Mouse (Mus musculus) neural tube, embryonic 15.5 days (tissue): ENCODE measurements around the gene Naa35. TPM values are rescaled to one million over a fixed set of nuclear protein-coding genes. Genes with fewer than 3 reads are reported as not detected.

Experiments
- ATAC-seq: fragments of 200-750 bp; cut with Nextera tagmentation; 2 replicates; pipeline ENCODE4 v1.8.0; 2017; ENCODE audit warnings: mild to moderate bottlenecking, moderate TSS enrichment, moderate library complexity; ENCODE audit not compliant: low FRiP score
- H3K27ac ChIP-seq: fragments of 300-500 bp; sonication (generic); replicated peaks from 2 replicates; pipeline ENCODE4 v1.5.1; 2015; ENCODE audit warnings: mild to moderate bottlenecking, inconsistent platforms
- H3K27me3 ChIP-seq: fragments of 300-500 bp; sonication (generic); replicated peaks from 2 replicates; pipeline ENCODE4 v1.6.1; 2015; ENCODE audit warnings: inconsistent platforms
- H3K36me3 ChIP-seq: fragments of 300-500 bp; sonication (generic); 2 replicates; pipeline ENCODE4 v1.6.1; 2015; ENCODE audit warnings: inconsistent platforms
- H3K4me1 ChIP-seq: fragments of 300-500 bp; sonication (generic); 2 replicates; pipeline ENCODE4 v1.6.1; 2015; ENCODE audit warnings: inconsistent platforms
- H3K4me2 ChIP-seq: fragments of 300-500 bp; sonication (generic); 2 replicates; pipeline ENCODE4 v1.6.1; 2015; ENCODE audit warnings: inconsistent platforms, mild to moderate bottlenecking, moderate library complexity
- H3K4me3 ChIP-seq: fragments of 300-500 bp; sonication (generic); replicated peaks from 2 replicates; pipeline ENCODE4 v1.5.1; 2015; ENCODE audit warnings: mild to moderate bottlenecking, inconsistent platforms
- H3K9ac ChIP-seq: fragments of 300-500 bp; sonication (generic); replicated peaks from 2 replicates; pipeline ENCODE4 v1.6.1; 2015; ENCODE audit warnings: mild to moderate bottlenecking, inconsistent platforms
- H3K9me3 ChIP-seq: fragments of 300-500 bp; sonication (generic); replicated peaks from 2 replicates; pipeline ENCODE4 v1.6.1; 2016; ENCODE audit warnings: inconsistent platforms
- WGBS: fragments of 180-500 bp; shearing (Covaris S2); methylation state at CpG from one replicate; pipeline ENCODE4 v1.1.7; 2015; ENCODE audit warnings: mixed read lengths; 5-methylcytosine and 5-hydroxymethylcytosine counted together
- polyA plus RNA-seq: library from polyadenylated mRNA; unstranded; fragments of >200 nt; fragmentation: Nextera tagmentation; extraction: Ambion mirVana; gene quantifications from 2 replicates; pipeline ENCODE4 v1.2.1, GENCODE M21; 2015

Gene Naa35
- polyA plus RNA-seq, 1 experiment from 2014 or later: 131 TPM

DNA sequence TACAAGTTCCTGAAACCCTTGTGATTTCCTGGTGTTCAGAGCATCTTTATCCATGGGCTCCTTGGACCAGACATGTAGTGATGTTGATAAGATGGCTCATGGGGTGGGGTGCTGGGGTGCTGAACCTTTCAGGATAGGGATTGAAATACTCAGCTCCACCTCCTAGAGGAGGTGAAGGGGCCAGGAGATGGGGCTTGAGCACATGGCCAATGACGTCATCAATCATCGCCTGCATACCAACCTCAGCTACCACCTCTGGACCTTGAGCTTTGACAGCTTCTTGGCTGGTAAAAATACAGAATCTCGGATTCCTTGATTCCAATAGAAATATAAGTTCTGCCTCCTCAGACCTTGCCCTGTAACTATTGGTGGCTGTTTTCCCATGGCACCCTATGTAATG lies 60.4 kb downstream of the Naa35 start:
- H3K9me3 ChIP-seq: no peaks in the 10 kb centered on the region
- H3K4me3 ChIP-seq: no peak overlapping the region
- peaks cover 14% of the 10 kb centered on the region for H3K36me3 ChIP-seq
- H3K4me2 ChIP-seq: no peak overlapping the region
- no peaks in the 10 kb centered on the region for H3K4me1 ChIP-seq
- no peak overlapping the region for H3K27ac ChIP-seq
- ATAC-seq: no peak
- no peaks in the 10 kb centered on the region for H3K27me3 ChIP-seq
- no peak overlapping the region for H3K9ac ChIP-seq
- 93% methylated on average over 3 of the region's 3 CpGs for WGBS

- no peaks in the 10 kb centered on the region for H3K9me3 ChIP-seq
- no peak for ATAC-seq
- no peak overlapping the region for H3K4me3 ChIP-seq
- 69% methylated on average over 11 of the region's 11 CpGs for WGBS
- H3K27ac ChIP-seq: no peak overlapping the region
- H3K4me1 ChIP-seq: no peaks in the 10 kb centered on the region
- H3K4me2 ChIP-seq: no peak overlapping the region
- peaks cover 7% of the 10 kb centered on the region for H3K36me3 ChIP-seq
- no peak overlapping the region for H3K9ac ChIP-seq
- H3K27me3 ChIP-seq: no peaks in the 10 kb centered on the region
These were observed 61.7 kb downstream of the Naa35 start for GRCm38 (mm10) chr13:59646674-59647244.

- Histone ChIP-seq H3K27ac (no peak overlapping the region), H3K9ac (no peak overlapping the region), H3K4me2 (no peak overlapping the region), H3K36me3 (peaks cover 7% of the 10 kb centered on the region), H3K4me3 (no peak overlapping the region), H3K9me3 (no peaks in the 10 kb centered on the region), H3K27me3 (no peaks in the 10 kb centered on the region), H3K4me1 (peaks cover 2% of the 10 kb centered on the region; the same call in 1 of the 2 replicates)
- 92% methylated on average over 6 of the region's 6 CpGs for WGBS
- no peak for ATAC-seq
These were observed 62.4 kb downstream of the Naa35 start for GRCm38 (mm10) chr13:59647484-59647883.

DNA sequence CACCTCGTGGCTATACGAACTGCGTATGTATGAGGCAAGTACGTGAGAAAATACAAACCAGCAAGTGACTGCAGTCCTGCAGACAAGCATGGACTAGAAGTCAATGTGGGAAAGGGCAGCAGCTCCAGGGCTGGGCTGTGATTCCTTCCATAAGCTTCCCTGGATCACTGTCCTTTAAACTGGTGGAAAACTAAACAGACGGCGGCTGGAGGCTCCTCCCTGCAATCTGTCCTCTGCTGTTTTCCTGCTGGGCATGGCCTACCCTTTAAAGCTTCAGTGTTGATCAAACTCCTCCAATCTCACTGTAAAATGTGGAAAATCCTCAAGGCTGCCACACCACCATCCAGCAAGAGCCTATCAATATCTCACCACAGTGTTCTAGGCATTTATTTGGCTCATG lies 63.5 kb downstream of the Naa35 start:
- no peaks in the 10 kb centered on the region for H3K9me3 ChIP-seq
- no peak overlapping the region for H3K4me2 ChIP-seq
- H3K27me3 ChIP-seq: no peaks in the 10 kb centered on the region
- H3K27ac ChIP-seq: no peak overlapping the region
- no peak overlapping the region for H3K4me3 ChIP-seq
- peaks cover 7% of the 10 kb centered on the region; the same call in 1 of the 2 replicates for H3K36me3 ChIP-seq
- H3K4me1 ChIP-seq: peaks cover 11% of the 10 kb centered on the region
- WGBS: 90% methylated on average over 6 of the region's 6 CpGs
- no peak overlapping the region for H3K9ac ChIP-seq
- ATAC-seq: no peak

- Histone ChIP-seq H3K27ac (no peak overlapping the region), H3K9me3 (no peaks in the 10 kb centered on the region), H3K36me3 (peaks cover 7% of the 10 kb centered on the region; the same call in 1 of the 2 replicates), H3K27me3 (no peaks in the 10 kb centered on the region), H3K4me3 (no peak overlapping the region), H3K9ac (no peak overlapping the region), H3K4me2 (no peak overlapping the region), H3K4me1 (peaks cover 12% of the 10 kb centered on the region)
- 85% methylated on average over 5 of the region's 5 CpGs for WGBS
- no peak for ATAC-seq
These were observed 64.7 kb downstream of the Naa35 start for GRCm38 (mm10) chr13:59649781-59650180.

GRCm38 (mm10) chr13:59652651-59653050 lies 67.6 kb downstream of the Naa35 start:
- Histone ChIP-seq H3K27ac (no peak overlapping the region), H3K4me2 (no peak overlapping the region), H3K9ac (0 out of 2 replicates have a peak overlapping the region, but pooled peaks have one; percentile 17), H3K4me1 (peaks cover 22% of the 10 kb centered on the region), H3K27me3 (no peaks in the 10 kb centered on the region), H3K9me3 (no peaks in the 10 kb centered on the region), H3K4me3 (no peak overlapping the region), H3K36me3 (0 out of 2 replicates have a peak, but pooled peaks cover 5% of the 10 kb centered on the region)
- 20% methylated on average over 5 of the region's 5 CpGs for WGBS
- ATAC-seq: no peak; the same call in 1 of the 2 replicates

- ATAC-seq: no peak
- 56% methylated on average over 3 of the region's 3 CpGs for WGBS
These were observed 68.1 kb downstream of the Naa35 start for GRCm38 (mm10) chr13:59653136-59653535.

GRCm38 (mm10) chr13:59654465-59654864 lies 69.4 kb downstream of the Naa35 start:
- Histone ChIP-seq H3K9me3 (no peaks in the 10 kb centered on the region), H3K4me1 (peaks cover 22% of the 10 kb centered on the region), H3K36me3 (0 out of 2 replicates have a peak, but pooled peaks cover 5% of the 10 kb centered on the region), H3K27ac (no peak overlapping the region), H3K4me3 (no peak overlapping the region), H3K27me3 (no peaks in the 10 kb centered on the region), H3K4me2 (no peak overlapping the region), H3K9ac (no peak overlapping the region)
- no peak for ATAC-seq
- WGBS: 95% methylated on average over 5 of the region's 5 CpGs

More at GRCm38 (mm10) chr13:59653136-59653535, 68.1 kb downstream of the Naa35 start:
- no peaks in the 10 kb centered on the region for H3K27me3 ChIP-seq
- no peak overlapping the region for H3K27ac ChIP-seq
- no peak overlapping the region for H3K4me2 ChIP-seq
- H3K36me3 ChIP-seq: 0 out of 2 replicates have a peak, but pooled peaks cover 5% of the 10 kb centered on the region
- H3K9ac ChIP-seq: no peak overlapping the region
- no peaks in the 10 kb centered on the region for H3K9me3 ChIP-seq
- peaks cover 22% of the 10 kb centered on the region for H3K4me1 ChIP-seq
- H3K4me3 ChIP-seq: no peak overlapping the region

DNA sequence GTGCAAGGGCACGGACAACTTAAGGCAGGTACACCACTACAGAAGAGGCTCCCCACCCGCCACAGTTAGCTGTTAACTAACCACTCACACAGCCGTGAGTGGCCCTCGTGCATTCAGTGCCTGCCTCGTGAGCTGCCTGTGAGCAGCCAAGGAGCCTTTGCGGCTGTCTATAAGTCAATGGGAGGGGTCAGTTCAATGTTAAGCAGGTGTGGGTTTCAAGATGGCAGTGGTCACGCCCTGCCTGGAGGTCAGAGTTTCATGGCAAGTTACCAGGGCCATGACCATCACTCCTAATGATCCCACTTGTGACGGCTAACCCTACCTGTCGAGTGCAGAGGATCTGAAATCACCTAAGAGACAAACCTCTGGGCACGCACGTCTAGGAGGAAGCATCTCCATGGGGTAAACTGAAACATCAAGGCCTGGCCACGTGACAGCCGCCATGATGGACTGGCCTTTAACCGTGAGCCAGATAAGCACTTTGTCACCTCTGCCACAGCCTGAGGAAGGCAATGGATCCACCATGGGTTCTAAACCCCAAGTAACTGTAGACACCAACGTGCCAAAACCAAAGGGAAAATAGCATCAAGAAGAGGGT lies 70.8 kb downstream of the Naa35 start:
- Histone ChIP-seq H3K27me3 (no peaks in the 10 kb centered on the region), H3K27ac (no peak overlapping the region), H3K36me3 (no peaks in the 10 kb centered on the region), H3K4me2 (no peak overlapping the region), H3K9ac (no peak overlapping the region), H3K9me3 (no peaks in the 10 kb centered on the region), H3K4me3 (no peak overlapping the region), H3K4me1 (peaks cover 22% of the 10 kb centered on the region)
- ATAC-seq: no peak
- WGBS: 93% methylated on average over 15 of the region's 15 CpGs

GRCm38 (mm10) chr13:59656316-59656832 lies 71.3 kb downstream of the Naa35 start:
- Histone ChIP-seq H3K27ac (peak overlapping the region; percentile 51), H3K4me3 (no peak overlapping the region), H3K27me3 (no peaks in the 10 kb centered on the region), H3K9ac (no peak overlapping the region), H3K9me3 (no peaks in the 10 kb centered on the region), H3K4me1 (peaks cover 22% of the 10 kb centered on the region), H3K36me3 (no peaks in the 10 kb centered on the region), H3K4me2 (no peak overlapping the region)
- 58% methylated on average over 10 of the region's 10 CpGs for WGBS
- no peak for ATAC-seq

DNA sequence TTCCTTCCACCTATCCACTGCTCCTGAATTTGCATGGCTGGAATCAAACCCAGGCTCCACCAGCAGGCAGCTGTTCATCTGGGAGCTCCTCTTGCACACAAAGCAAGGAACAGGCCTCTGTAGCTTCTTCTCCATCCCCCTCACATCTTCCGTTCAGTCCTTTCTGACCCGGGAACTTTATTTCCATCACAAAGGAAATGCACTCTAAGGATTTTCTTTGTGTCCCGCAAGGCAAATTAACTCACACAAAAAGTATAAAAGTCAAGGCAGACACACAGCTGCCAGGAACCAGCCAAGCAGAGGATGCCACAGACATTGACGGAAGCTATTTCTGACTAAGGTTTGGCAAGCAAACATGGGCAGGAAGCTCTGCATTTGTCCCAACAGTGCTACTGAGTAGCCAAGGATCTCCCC lies 71.9 kb downstream of the Naa35 start:
- H3K27ac ChIP-seq: peak overlapping the region; percentile 51
- no peaks in the 10 kb centered on the region for H3K36me3 ChIP-seq
- no peaks in the 10 kb centered on the region for H3K9me3 ChIP-seq
- peaks cover 22% of the 10 kb centered on the region for H3K4me1 ChIP-seq
- WGBS: 10% methylated on average over 4 of the region's 4 CpGs
- no peak overlapping the region for H3K4me3 ChIP-seq
- H3K27me3 ChIP-seq: no peaks in the 10 kb centered on the region
- ATAC-seq: no peak
- no peak overlapping the region for H3K9ac ChIP-seq
- no peak overlapping the region for H3K4me2 ChIP-seq

DNA sequence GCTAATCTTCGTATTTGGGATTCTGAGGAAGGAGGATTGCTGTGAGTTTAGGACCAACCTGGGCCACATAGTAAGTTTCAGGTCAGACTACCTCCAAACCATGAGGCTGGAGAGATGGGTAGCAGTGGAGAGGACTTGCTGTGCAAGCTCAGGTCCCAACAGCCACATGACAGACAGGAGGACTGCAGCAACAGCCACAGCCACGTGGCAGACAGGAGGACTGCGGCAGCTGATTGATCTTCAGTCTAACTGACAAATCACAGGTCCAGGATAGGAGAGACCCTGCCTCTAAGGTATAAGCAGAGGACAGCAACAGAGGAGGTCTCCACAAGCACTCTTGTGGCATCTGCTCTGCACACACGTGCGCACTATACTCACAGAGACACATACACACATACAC lies 72.7 kb downstream of the Naa35 start:
- H3K4me2 ChIP-seq: no peak overlapping the region
- no peak for ATAC-seq

More for the DNA sequence above, 72.7 kb downstream of the Naa35 start:
- no peaks in the 10 kb centered on the region for H3K9me3 ChIP-seq
- peaks cover 18% of the 10 kb centered on the region for H3K4me1 ChIP-seq
- no peak overlapping the region for H3K4me3 ChIP-seq
- H3K27me3 ChIP-seq: no peaks in the 10 kb centered on the region
- H3K9ac ChIP-seq: no peak overlapping the region
- H3K27ac ChIP-seq: no peak overlapping the region
- H3K36me3 ChIP-seq: no peaks in the 10 kb centered on the region
- 74% methylated on average over 5 of the region's 5 CpGs for WGBS
